Mouse (Mus musculus): ENCODE measurements around the gene Wee1. TPM values are rescaled to one million over a fixed set of nuclear protein-coding genes. Genes with fewer than 3 reads are reported as not detected.
A peak's percentile ranks its signal among the peaks of the same experiment; 100 is the strongest.

Wee1 gene
- total RNA-seq, 1 experiment from 2014 or later = 52.5 TPM

DNA sequence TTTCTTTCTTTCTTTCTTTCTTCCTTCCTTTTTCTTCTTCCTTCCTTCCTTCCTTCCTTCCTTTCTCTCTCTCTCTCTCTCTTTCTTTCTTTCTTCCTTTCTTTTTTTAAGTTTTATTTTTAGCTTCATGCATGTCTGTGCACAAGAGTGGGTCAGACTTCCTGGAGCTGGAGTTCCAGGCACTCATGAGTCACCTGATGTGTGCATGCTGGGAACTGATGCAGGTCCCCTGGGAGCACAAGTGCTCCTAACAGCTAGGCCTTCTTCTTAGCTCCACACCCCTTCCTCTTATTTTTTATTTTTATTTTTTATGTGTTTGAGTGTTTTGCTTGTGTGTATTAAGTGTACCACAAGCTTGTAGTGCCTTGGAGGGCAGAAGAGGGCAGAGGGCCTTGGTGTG lies 58.8 kb downstream of the Wee1 start:
- no peak for ATAC-seq (replicated peaks; ENCODE audit: low read depth, poor library complexity, severe bottlenecking)

DNA sequence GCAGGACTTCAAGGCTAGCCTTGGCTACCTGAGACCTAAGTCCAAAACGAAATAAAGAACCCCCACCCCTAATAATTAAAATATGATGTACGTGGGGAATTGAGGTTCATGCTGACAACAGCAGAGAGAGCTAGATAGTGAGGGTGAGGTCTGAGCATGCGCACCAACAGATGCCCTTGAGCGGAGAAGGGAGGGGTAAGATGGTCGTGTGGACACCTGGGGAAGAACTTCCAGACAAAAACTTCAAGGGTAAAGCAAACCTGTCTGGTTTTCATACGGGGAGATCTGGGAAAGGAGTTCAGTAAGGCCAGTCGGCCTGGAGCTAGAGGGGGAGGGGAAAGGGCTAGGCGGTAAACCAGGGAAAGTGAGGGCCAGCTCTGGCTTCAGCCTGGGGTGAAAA lies 59.6 kb downstream of the Wee1 start:
- ATAC-seq (replicated peaks; ENCODE audit: low read depth, poor library complexity, severe bottlenecking) = no peak

GRCm38 (mm10) chr7:110184608-110185007 lies 62.8 kb downstream of the Wee1 start:
- ATAC-seq (replicated peaks; ENCODE audit: low read depth, poor library complexity, severe bottlenecking) = 0 out of 2 replicates have a peak, but pooled peaks have one; percentile 29

- ATAC-seq (replicated peaks; ENCODE audit: low read depth, poor library complexity, severe bottlenecking) = peak; percentile 50
These were observed 68.1 kb downstream of the Wee1 start for GRCm38 (mm10) chr7:110189951-110190350.

Other genes with a start within 250 kb of the Wee1 start
- 73.3 and 77.4 TPM in 2 replicates for gene Dennd5a, start 161.6 kb upstream of the Wee1 start, total RNA-seq (2017)
- gene Tmem41b, start 135.1 kb upstream of the Wee1 start, total RNA-seq (2017) = 26.0 and 33.6 TPM in 2 replicates
- gene Ipo7, start 103.8 kb upstream of the Wee1 start, total RNA-seq (2017) = 253 and 293 TPM in 2 replicates
- gene Zfp143, start 60.8 kb upstream of the Wee1 start, total RNA-seq (2017) = 27.2 and 33.7 TPM in 2 replicates
- gene Swap70, start 99.7 kb downstream of the Wee1 start, total RNA-seq (2017) = 62.2 and 66.2 TPM in 2 replicates